Mouse (Mus musculus) T-helper 1 cell (primary cell): ENCODE measurements around the gene Amhr2.

Experiments
- in situ Hi-C: fragments of 300-600 bp; cut with MboI, MseI; formaldehyde crosslinking; loops from one replicate; pipeline ENCODE4 v1.15.1; 2025; ENCODE audit warnings: high pct_unique_total_duplicates

Gene Amhr2

GRCm38 (mm10) chr15:102421437-102421836, 23.7 kb upstream of the Amhr2 start:
- in situ Hi-C loops: loop anchor here (25.0 kb wide), 1 partner anchor 841 kb away; the partner anchor contains the start of genes Copz1 and Nfe2

GRCm38 (mm10) chr15:102423602-102424240, 21.4 kb upstream of the Amhr2 start:
- in situ Hi-C loops: loop anchor here (25.0 kb wide), 1 partner anchor 839 kb away; the partner anchor contains the start of genes Copz1 and Nfe2

GRCm38 (mm10) chr15:102424657-102425056, 20.5 kb upstream of the Amhr2 start:
- in situ Hi-C loops: loop anchor here (25.0 kb wide), 1 partner anchor 838 kb away; the partner anchor contains the start of genes Copz1 and Nfe2

- in situ Hi-C loops: no loop called here
Observed at GRCm38 (mm10) chr15:102426963-102427362, 18.2 kb upstream of the Amhr2 start.

GRCm38 (mm10) chr15:102432046-102432445, 13.1 kb upstream of the Amhr2 start:
- in situ Hi-C loops: no loop called here

GRCm38 (mm10) chr15:102433173-102433572, 12.0 kb upstream of the Amhr2 start:
- in situ Hi-C loops: no loop called here

- in situ Hi-C loops: no loop called here
Observed at GRCm38 (mm10) chr15:102442490-102442889, 2.7 kb upstream of the Amhr2 start.

GRCm38 (mm10) chr15:102446448-102446847, 1.3 kb downstream of the Amhr2 start:
- in situ Hi-C loops: loop anchor here (5.0 kb wide), 1 partner anchor 69 kb away; no protein-coding TSS in a partner anchor

GRCm38 (mm10) chr15:102449366-102449765, 4.2 kb downstream of the Amhr2 start:
- in situ Hi-C loops: loop anchor here (5.0 kb wide), 1 partner anchor 72 kb away; no protein-coding TSS in a partner anchor

- in situ Hi-C loops: loop anchor here (10.0 kb wide), 1 partner anchor 214 kb away; no protein-coding TSS in a partner anchor
Observed at GRCm38 (mm10) chr15:102450928-102451327, 5.8 kb downstream of the Amhr2 start.

- in situ Hi-C loops: loop anchor here (10.0 kb wide), 1 partner anchor 213 kb away; no protein-coding TSS in a partner anchor
Observed at GRCm38 (mm10) chr15:102451666-102452430, 6.7 kb downstream of the Amhr2 start.

- in situ Hi-C loops: loop anchor here (10.0 kb wide), 1 partner anchor 209 kb away; no protein-coding TSS in a partner anchor
Observed at GRCm38 (mm10) chr15:102455993-102456392, 10.8 kb downstream of the Amhr2 start.

GRCm38 (mm10) chr15:102458050-102458736, 13.0 kb downstream of the Amhr2 start:
- in situ Hi-C loops: loop anchor here (10.0 kb wide), 1 partner anchor 207 kb away; no protein-coding TSS in a partner anchor

- in situ Hi-C loops: loop anchor here (10.0 kb wide), 1 partner anchor 206 kb away; no protein-coding TSS in a partner anchor
Observed at GRCm38 (mm10) chr15:102458904-102459317, 13.7 kb downstream of the Amhr2 start, which contains the start of gene Prr13. Gene Prr13, plus strand, starts transcription at chr15:102459028.

GRCm38 (mm10) chr15:102459381-102459780, 14.2 kb downstream of the Amhr2 start:
- in situ Hi-C loops: loop anchor here (10.0 kb wide), 1 partner anchor 205 kb away; no protein-coding TSS in a partner anchor

GRCm38 (mm10) chr15:102459847-102460246, 14.7 kb downstream of the Amhr2 start:
- in situ Hi-C loops: loop anchor here (10.0 kb wide), 2 partner anchors 205 to 465 kb away; no protein-coding TSS in a partner anchor

GRCm38 (mm10) chr15:102460409-102460808, 15.2 kb downstream of the Amhr2 start:
- in situ Hi-C loops: loop anchor here (10.0 kb wide), 1 partner anchor 466 kb away; no protein-coding TSS in a partner anchor

- in situ Hi-C loops: loop anchor here (10.0 kb wide), 1 partner anchor 466 kb away; no protein-coding TSS in a partner anchor
Observed at GRCm38 (mm10) chr15:102460971-102461370, 15.8 kb downstream of the Amhr2 start.

GRCm38 (mm10) chr15:102461430-102462075, 16.4 kb downstream of the Amhr2 start:
- in situ Hi-C loops: loop anchor here (10.0 kb wide), 1 partner anchor 467 kb away; no protein-coding TSS in a partner anchor

GRCm38 (mm10) chr15:102463666-102464065, 18.5 kb downstream of the Amhr2 start:
- in situ Hi-C loops: loop anchor here (10.0 kb wide), 1 partner anchor 469 kb away; no protein-coding TSS in a partner anchor
